In genomic region chr2:20518506-20518905, GRCm38 (mm10) we compare ENCODE assay signal across 8 mouse cellular contexts.
DNase-seq lines count a peak whose midpoint lies in the region; ATAC-seq and TF ChIP-seq lines count a peak whose summit lies in the region.
"Had no signal": no experiment of that assay in that cellular context is flagged by ENCODE, and none has a peak within 500 bp of the region (broad histone marks: within the 10 kb centered on the region; RNA-seq: fewer than 3 reads in every experiment).

No protein-coding gene starts in this region.

- H3K27me3 ChIP-seq in limb, embryonic 14.5 days (ENCODE audit: control insufficient read depth, insufficient read depth, low read length), result no peaks in the 10 kb centered on the region
- no peaks in the 10 kb centered on the region for H3K27me3 ChIP-seq in limb, embryonic 10.5 days (ENCODE audit: low read depth, poor library complexity, severe bottlenecking)
- H3K27me3 ChIP-seq in stomach, embryonic 15.5 days (replicated peaks), result no peaks in the 10 kb centered on the region

- H3K4me2 ChIP-seq in limb, embryonic 14.5 days (replicated peaks; ENCODE audit: low read depth, low read length, severe bottlenecking), result no peak overlapping the region
- no peak overlapping the region for H3K4me2 ChIP-seq in stomach, embryonic 15.5 days

- H3K9me3 ChIP-seq in limb, embryonic 14.5 days (ENCODE audit: control insufficient read depth, low read length), result no peaks in the 10 kb centered on the region
- H3K9me3 ChIP-seq in limb, embryonic 10.5 days (replicated peaks), result no peaks in the 10 kb centered on the region
- H3K9me3 ChIP-seq in stomach, embryonic 15.5 days, result no peaks in the 10 kb centered on the region

- peaks cover 5% of the 10 kb centered on the region; the same call in 1 of the 2 replicates for H3K4me1 ChIP-seq in limb, embryonic 14.5 days (ENCODE audit: control insufficient read depth, insufficient read depth, low read length)
- H3K4me1 ChIP-seq in limb, embryonic 10.5 days, result peaks cover 19% of the 10 kb centered on the region
- H3K4me1 ChIP-seq in stomach, embryonic 15.5 days, result peaks cover 19% of the 10 kb centered on the region

- TF ChIP-seq POLR2A in limb, embryonic 14.5 days (IDR thresholded peaks at IDR 0.05; ENCODE audit: borderline replicate concordance, extremely low read depth, insufficient read depth, insufficient read length), result no peak

- H3K27ac ChIP-seq in limb, embryonic 14.5 days (replicated peaks; ENCODE audit: low read depth, low read length), result no peak overlapping the region
- no peak overlapping the region for H3K27ac ChIP-seq in limb, embryonic 10.5 days
- peak overlapping the region; percentile 93 for H3K27ac ChIP-seq in stomach, embryonic 15.5 days
- H3K27ac ChIP-seq: macrophage had no signal

- ATAC-seq in limb, embryonic 14.5 days (ENCODE audit: low FRiP score, low read depth), result no peak
- no peak for ATAC-seq in stomach, embryonic 15.5 days (ENCODE audit: insufficient read depth, low FRiP score, low read depth)

- peak; percentile 61 for DNase-seq in limb, embryonic 14.5 days (ENCODE audit: low spot score)
- DNase-seq in limb, embryonic 10.5 days (ENCODE audit: low spot score), result no peak
- peak; percentile 4 for DNase-seq in fibroblast of lung, adult 2 months (ENCODE audit: low read depth)
- peak; percentile 47 to 57 for DNase-seq in kidney, adult 8-10 months
- no peak for DNase-seq in ovary, postnatal 14 days (ENCODE audit: low spot score)
- no peak for DNase-seq in layer of hippocampus, adult 9-11 months

- WGBS in limb, embryonic 14.5 days, result 51% methylated on average over 2 of the region's 2 CpGs
- WGBS in limb, embryonic 10.5 days, result 81% methylated on average over 2 of the region's 2 CpGs
- WGBS in stomach, embryonic 15.5 days, result 31% methylated on average over 2 of the region's 2 CpGs

- H3K36me3 ChIP-seq in limb, embryonic 14.5 days (ENCODE audit: control insufficient read depth, insufficient read depth, low read length), result no peaks in the 10 kb centered on the region
- no peaks in the 10 kb centered on the region for H3K36me3 ChIP-seq in limb, embryonic 10.5 days
- no peaks in the 10 kb centered on the region for H3K36me3 ChIP-seq in stomach, embryonic 15.5 days

- no peak overlapping the region for H3K4me3 ChIP-seq in limb, embryonic 14.5 days (replicated peaks; ENCODE audit: low read length)
- no peak overlapping the region for H3K4me3 ChIP-seq in limb, embryonic 10.5 days
- no peak overlapping the region for H3K4me3 ChIP-seq in stomach, embryonic 15.5 days (replicated peaks)

- H3K9ac ChIP-seq in limb, embryonic 14.5 days (ENCODE audit: low read depth, low read length, severe bottlenecking), result no peak overlapping the region
- H3K9ac ChIP-seq in stomach, embryonic 15.5 days, result no peak overlapping the region

Comparison
In these comparisons a context has a peak if more than half of its experiments do, and no peak if none do; other contexts are left out.
1. DNase-seq: peak in limb, embryonic 14.5 days (single experiment), fibroblast of lung, adult 2 months (single experiment) and kidney, adult 8-10 months (2 of 2); none in limb, embryonic 10.5 days (single experiment), ovary, postnatal 14 days (single experiment) and layer of hippocampus, adult 9-11 months (single experiment).